Mouse (Mus musculus) heart, postnatal 0 days (tissue): ENCODE measurements at regions not wholly inside any gene's neighbourhood (a gene's known extent, or its start where the extent isn't known, plus 50 kb on each side); places are given as distances from the start of the nearest gene placed in this dataset.

Experiments
- ATAC-seq: fragments of 200-750 bp; cut with Nextera tagmentation; 2 replicates; pipeline ENCODE4 v1.8.0; 2017; ENCODE audit warnings: low read depth, moderate number of reproducible peaks, moderate library complexity; ENCODE audit not compliant: insufficient read depth
- DNase-seq: peaks from one replicate; pipeline ENCODE4 v3.0.0-alpha.2; 2016; ENCODE audit warnings: low spot score
- H3K27ac ChIP-seq: fragments of 300-500 bp; sonication (generic); 2 replicates; pipeline ENCODE4 v1.5.1; 2014; ENCODE audit warnings: low read depth, mild to moderate bottlenecking
- H3K27me3 ChIP-seq: fragments of 300-500 bp; sonication (generic); 2 replicates; pipeline ENCODE4 v1.6.1; 2014; ENCODE audit warnings: low read length, mixed read lengths; ENCODE audit not compliant: control insufficient read depth, insufficient read depth
- H3K36me3 ChIP-seq: fragments of 300-500 bp; sonication (generic); replicated peaks from 2 replicates; pipeline ENCODE4 v1.6.1; 2014; ENCODE audit warnings: low read length, mixed read lengths; ENCODE audit not compliant: control insufficient read depth, insufficient read depth
- H3K4me1 ChIP-seq: fragments of 300-500 bp; sonication (generic); 2 replicates; pipeline ENCODE4 v1.6.1; 2014; ENCODE audit warnings: antibody characterized with exemption; ENCODE audit not compliant: control insufficient read depth, insufficient read depth
- H3K4me2 ChIP-seq: fragments of 300-500 bp; sonication (generic); 2 replicates; pipeline ENCODE4 v1.6.1; 2014; ENCODE audit warnings: low read depth, mild to moderate bottlenecking, low read length, moderate library complexity
- H3K4me3 ChIP-seq: fragments of 300-500 bp; sonication (generic); 2 replicates; pipeline ENCODE4 v1.5.1; 2014; ENCODE audit warnings: low read depth, low read length
- H3K9ac ChIP-seq: fragments of 300-500 bp; sonication (generic); replicated peaks from 2 replicates; pipeline ENCODE4 v1.6.1; 2014; ENCODE audit warnings: low read depth, low read length, mixed read lengths
- H3K9me3 ChIP-seq: fragments of 300-500 bp; sonication (generic); replicated peaks from 2 replicates; pipeline ENCODE4 v1.6.1; 2016; ENCODE audit warnings: low read length; ENCODE audit not compliant: control insufficient read depth
- CTCF ChIP-seq: IDR thresholded peaks from 2 replicates; pipeline ENCODE4 v1.5.1; 2016; ENCODE audit warnings: antibody characterized with exemption, control low read depth, low read depth
- EP300 ChIP-seq: IDR thresholded peaks from 2 replicates; pipeline ENCODE4 v1.6.1; 2016; ENCODE audit warnings: antibody characterized with exemption, low read depth
- WGBS: fragments of 180-500 bp; shearing (Covaris S2); extraction: QIAGEN DNeasy Blood & Tissue Kit; methylation state at CpG from one replicate; pipeline ENCODE4 v1.1.7; 2014; 5-methylcytosine and 5-hydroxymethylcytosine counted together

DNA sequence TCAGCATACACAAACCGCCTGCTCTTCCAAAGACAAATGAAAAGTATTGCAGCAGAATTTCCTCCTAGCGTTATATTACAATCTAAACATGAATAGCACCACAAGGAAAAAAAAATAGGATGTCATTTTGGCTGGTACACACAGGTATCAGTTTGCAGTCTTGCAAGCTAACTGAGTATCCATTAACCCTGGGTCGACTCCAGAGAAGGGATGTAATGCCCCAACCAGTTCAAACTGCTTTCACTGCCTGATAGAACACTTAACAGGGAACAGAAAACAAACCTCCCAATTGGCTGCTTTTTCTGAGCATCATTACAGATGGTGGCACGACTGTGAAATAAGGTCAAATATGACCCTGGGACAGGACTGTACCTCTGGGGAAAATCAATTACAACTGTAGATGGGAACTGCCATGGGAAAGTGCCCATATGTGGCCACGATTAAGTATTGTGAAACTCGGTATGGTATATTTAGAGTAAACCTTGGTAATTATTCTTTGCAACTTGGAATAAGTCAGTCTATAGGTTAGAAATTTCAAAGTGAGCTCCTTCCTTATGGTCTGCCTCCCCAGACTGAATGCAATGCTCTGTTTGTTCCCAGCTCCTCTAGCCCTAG lies 137.5 kb upstream of the Sgk1 start:
- Histone ChIP-seq H3K4me3 (no peak overlapping the region), H3K4me1 (0 out of 2 replicates have a peak, but pooled peaks cover 3% of the 10 kb centered on the region), H3K4me2 (no peak overlapping the region), H3K36me3 (no peaks in the 10 kb centered on the region), H3K27me3 (no peaks in the 10 kb centered on the region), H3K27ac (no peak overlapping the region), H3K9me3 (no peaks in the 10 kb centered on the region), H3K9ac (no peak overlapping the region)
- DNase-seq (no peak), ATAC-seq (no peak)
- no peak for TF ChIP-seq CTCF
- TF ChIP-seq EP300, result no peak
- 75% methylated on average over 6 of the region's 6 CpGs for WGBS

GRCm38 (mm10) chr10:21745940-21746487 lies 136.0 kb upstream of the Sgk1 start:
- TF ChIP-seq EP300 (no peak), CTCF (no peak)
- Histone ChIP-seq H3K36me3 (no peaks in the 10 kb centered on the region), H3K4me2 (no peak overlapping the region), H3K9me3 (no peaks in the 10 kb centered on the region), H3K9ac (no peak overlapping the region), H3K27ac (no peak overlapping the region), H3K27me3 (no peaks in the 10 kb centered on the region), H3K4me1 (0 out of 2 replicates have a peak, but pooled peaks cover 3% of the 10 kb centered on the region), H3K4me3 (no peak overlapping the region)
- DNase-seq (no peak), ATAC-seq (no peak)
- 42% methylated on average over 4 of the region's 4 CpGs for WGBS

DNA sequence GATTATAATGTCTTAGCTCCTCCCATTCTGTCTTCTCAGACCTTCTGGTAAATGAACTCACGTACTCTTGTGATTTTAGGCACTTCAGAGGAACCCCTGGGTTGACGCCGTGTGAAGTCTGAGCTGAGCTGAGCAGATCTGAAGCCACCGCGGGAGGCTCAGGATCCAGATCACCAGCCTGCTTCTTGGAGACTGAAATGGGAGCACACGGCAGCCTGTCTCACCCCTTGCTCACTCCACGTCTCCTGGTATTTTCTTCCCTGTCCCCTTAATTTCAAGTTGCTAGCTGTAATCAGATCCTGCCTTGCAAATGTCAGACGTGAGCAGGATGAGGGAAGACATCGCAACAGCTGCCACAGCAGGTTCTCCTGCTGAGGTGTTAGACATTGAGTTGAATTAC lies 135.3 kb upstream of the Sgk1 start:
- ATAC-seq, result no peak
- Histone ChIP-seq H3K9ac (no peak overlapping the region), H3K4me1 (0 out of 2 replicates have a peak, but pooled peaks cover 3% of the 10 kb centered on the region), H3K27ac (no peak overlapping the region), H3K4me2 (no peak overlapping the region), H3K36me3 (no peaks in the 10 kb centered on the region), H3K27me3 (no peaks in the 10 kb centered on the region), H3K9me3 (no peaks in the 10 kb centered on the region), H3K4me3 (no peak overlapping the region)
- TF ChIP-seq EP300 (no peak), CTCF (no peak)
- WGBS, result 28% methylated on average over 9 of the region's 9 CpGs
- no peak for DNase-seq

DNA sequence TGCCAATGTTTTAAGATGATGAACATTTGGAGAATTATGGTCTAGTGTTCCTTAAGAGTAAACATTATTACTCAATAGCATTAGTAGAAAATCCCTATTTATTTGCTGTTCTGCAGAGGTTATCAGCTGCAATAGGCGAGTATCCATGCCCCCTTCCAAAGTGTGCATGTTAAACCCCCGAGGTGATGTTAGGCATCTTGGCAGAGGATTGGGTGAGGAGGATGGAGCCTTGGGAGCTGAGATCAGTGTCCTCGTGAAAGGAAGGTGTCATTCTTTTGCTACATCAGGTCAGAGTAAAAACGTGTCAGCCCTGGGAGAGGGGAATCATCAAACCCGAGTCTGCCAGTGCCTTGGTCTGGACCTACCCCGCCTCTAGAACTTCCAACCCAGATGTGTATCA lies 130.7 kb upstream of the Sgk1 start:
- Histone ChIP-seq H3K9me3 (no peaks in the 10 kb centered on the region), H3K36me3 (no peaks in the 10 kb centered on the region), H3K4me3 (no peak overlapping the region), H3K9ac (no peak overlapping the region), H3K27ac (no peak overlapping the region), H3K27me3 (no peaks in the 10 kb centered on the region), H3K4me2 (no peak overlapping the region), H3K4me1 (0 out of 2 replicates have a peak, but pooled peaks cover 3% of the 10 kb centered on the region)
- TF ChIP-seq EP300 (no peak), CTCF (no peak)
- WGBS, result 77% methylated on average over 6 of the region's 6 CpGs
- no peak for DNase-seq
- no peak for ATAC-seq

DNA sequence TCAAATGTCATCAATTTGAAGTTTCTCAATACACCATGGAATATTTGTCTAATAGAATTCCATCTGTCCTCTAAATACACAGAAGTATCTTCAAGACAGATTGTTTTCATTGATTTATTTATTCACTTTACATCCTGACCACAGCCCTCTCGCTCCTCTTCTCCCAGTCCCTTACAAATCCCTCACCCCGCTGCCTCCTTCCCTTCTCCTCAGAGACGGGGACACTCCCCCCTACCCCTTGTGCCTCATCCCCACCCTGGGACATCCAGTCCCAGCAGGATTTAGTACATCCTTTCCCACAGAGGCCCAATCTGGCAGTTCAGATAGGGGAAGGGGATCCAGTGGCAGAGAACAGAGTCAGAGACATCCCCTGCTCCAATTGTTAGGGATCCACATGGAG lies 129.6 kb upstream of the Sgk1 start:
- Histone ChIP-seq H3K9ac (no peak overlapping the region), H3K4me3 (no peak overlapping the region), H3K36me3 (no peaks in the 10 kb centered on the region), H3K4me1 (no peaks in the 10 kb centered on the region), H3K9me3 (no peaks in the 10 kb centered on the region), H3K4me2 (no peak overlapping the region), H3K27ac (no peak overlapping the region), H3K27me3 (no peaks in the 10 kb centered on the region)
- WGBS, result 77% methylated on average over 3 of the region's 3 CpGs
- ATAC-seq (no peak), DNase-seq (no peak)
- TF ChIP-seq CTCF (no peak), EP300 (no peak)
